Mouse (Mus musculus): Measurements from ENCODE around the gene Spats2l.

Gene Spats2l

GRCm38 (mm10) chr1:57824966-57825759 is 51.2 kb downstream of the Spats2l start:
- peak in 1 of 2 experiments; percentile 64 for DNase-seq (ENCODE audit: inconsistent age in 2 of 2, low spot score in 1 of 2)

DNA sequence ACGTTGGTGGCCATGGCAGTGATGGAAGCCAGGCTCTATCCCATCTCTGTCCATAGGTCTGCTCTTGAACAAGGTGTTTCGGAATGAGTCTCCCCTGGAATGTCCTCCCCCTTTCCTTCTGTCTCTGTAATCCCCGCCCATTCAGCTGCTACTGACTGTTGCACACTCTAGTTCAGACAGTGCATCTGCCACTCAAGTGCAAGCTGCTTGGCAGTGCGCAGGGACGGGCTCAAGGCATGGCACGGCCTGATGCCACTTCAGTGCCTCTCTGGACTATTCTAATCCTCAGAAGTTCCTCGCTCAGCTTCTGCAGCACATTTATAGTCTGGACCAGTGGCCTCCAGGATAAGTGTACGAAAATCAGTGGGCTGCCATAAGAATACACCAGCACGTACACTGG is 52.3 kb downstream of the Spats2l start:
- DNase-seq (ENCODE audit: inconsistent age in 2 of 2, low spot score in 1 of 2): no peak

GRCm38 (mm10) chr1:57833145-57833544 is 59.2 kb downstream of the Spats2l start:
- no peak for DNase-seq (ENCODE audit: inconsistent age in 2 of 2, low spot score in 1 of 2)

DNA sequence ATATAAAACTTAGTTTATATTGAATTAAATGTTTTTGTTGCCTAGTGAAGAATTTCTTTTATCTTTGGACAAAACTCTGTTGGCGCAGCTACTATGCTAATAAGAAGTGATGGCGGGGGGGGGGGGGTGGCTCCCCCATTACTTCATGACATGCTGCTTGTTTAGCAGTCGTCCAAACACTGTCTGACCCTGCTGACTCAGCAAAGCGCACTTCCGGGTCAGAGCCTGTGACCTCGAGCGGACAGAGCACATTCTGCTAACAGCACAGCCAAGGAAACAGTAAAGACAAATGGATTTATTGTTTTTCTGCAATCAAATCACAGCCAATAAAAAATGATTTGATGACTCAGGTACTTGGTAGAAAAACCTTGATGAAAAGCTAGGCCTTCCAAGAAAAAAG is 61.2 kb downstream of the Spats2l start:
- peak in 1 of 2 experiments; percentile 75 for DNase-seq (ENCODE audit: inconsistent age in 2 of 2, low spot score in 1 of 2)

GRCm38 (mm10) chr1:57836686-57837317 is 62.8 kb downstream of the Spats2l start:
- DNase-seq (ENCODE audit: inconsistent age in 2 of 2, low spot score in 1 of 2): no peak

- no peak for DNase-seq (ENCODE audit: inconsistent age in 2 of 2, low spot score in 1 of 2)
These were observed 65.9 kb downstream of the Spats2l start for GRCm38 (mm10) chr1:57839863-57840262.

DNA sequence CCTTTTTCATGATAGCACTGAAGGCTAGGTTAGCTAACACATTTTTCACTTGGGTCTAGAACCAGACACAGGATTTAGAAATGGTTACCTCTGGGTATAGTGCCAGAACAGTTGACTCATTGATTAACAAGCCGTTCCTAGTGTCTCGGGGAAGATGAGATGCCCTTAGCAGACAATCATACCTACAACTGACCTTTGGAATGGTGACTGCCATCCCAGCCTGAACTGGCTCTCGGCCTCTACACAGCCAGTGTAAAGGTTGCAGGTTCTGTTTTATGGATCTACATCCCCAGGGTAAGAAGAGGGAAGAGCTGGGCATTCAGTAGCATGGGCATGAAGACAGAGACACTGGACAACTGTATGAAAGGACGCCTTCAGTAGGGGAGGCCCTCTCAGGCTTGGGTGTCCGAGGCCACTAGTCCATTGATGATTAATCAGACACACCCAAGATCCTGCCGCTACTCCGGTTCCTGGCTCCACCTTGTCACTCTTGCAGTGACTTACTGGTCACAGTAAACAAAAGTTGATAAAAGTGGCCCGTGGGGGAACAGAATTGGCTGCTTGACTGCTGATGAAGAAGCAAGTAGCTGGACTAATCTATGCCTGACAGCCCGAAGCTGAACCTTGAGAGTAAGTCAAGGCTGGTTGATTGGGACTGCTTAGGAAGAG is 71.2 kb downstream of the Spats2l start:
- DNase-seq (ENCODE audit: inconsistent age in 2 of 2, low spot score in 1 of 2): no peak

DNA sequence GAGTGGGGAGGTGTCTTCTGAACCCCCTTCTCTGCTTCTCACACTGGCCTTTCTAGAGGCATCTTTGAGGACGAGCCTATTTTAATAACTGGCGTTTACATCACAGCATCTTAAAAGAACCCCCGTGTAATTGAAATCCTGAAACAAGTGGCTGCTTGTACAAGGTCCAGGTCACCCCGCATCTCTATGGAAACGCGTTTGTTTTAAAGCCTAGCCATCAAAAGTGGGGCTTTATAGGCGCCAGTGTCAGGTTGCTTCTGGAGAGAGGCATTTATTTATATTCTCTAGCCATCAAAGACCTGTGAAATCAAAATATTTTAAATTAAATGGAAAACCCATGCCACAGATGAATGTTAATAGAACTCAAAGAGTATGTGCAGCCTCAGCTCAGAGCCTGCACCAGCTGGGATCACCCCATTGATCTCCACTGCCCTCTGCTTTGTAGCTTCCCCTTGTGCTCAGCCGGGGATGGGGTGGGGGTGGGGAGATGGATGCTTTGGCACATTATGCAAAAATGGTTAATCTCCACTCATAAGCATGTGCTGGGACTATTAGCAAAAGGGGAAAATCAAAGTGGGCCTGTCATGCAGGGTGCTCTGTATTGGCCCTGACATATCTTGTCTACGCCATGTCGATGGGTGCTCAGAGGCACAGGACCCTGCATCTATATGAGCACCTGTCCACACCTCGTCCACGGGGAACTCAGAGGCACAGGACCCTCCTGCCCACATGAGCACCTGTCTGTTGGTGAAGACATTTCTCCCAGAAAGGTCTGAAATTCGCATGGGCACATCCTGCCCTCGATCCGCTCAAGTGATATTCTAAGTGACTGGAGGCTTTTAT is 73.1 kb downstream of the Spats2l start:
- DNase-seq (ENCODE audit: inconsistent age in 2 of 2, low spot score in 1 of 2): no peak

DNA sequence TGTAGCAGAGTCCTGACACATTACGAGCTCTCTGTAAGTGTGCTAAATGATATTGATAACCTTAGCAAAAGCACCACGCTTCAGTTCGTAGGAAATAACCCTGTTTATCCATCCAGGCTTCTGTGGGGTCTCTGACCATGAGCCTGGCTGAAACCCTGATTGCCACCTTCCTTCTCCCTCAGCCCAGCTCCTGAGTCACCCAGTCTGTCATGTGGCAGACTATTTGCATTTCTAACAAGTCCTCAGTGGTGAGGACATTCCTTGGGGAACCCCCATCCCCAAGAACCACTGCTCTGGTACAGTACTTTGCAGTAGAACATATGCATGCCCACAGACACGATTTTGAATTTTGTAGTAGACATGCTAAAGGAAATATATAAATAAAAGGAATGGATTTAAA is 75.1 kb downstream of the Spats2l start:
- no peak for DNase-seq (ENCODE audit: inconsistent age in 2 of 2, low spot score in 1 of 2)

DNA sequence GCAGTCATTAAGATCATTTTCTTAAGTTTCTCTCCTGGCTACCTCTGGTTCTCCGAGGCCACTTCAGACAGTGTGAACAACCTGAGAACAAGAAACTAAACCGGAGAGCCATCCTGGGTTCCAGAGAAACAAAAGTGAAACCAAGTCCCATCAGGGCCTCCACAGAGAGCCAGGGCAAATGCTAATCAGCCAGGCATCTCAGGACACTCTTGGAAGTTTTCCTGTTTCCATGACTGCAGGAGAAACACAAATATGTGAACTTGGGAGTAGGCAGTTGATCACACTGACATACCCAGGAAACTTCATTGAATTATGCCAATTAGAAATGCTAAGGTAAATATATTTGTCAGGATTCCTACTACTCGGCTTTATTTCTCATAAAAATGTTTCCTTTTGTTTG is 76.0 kb downstream of the Spats2l start:
- peak; percentile 22 to 61 for DNase-seq (ENCODE audit: inconsistent age in 2 of 2, low spot score in 1 of 2)

DNA sequence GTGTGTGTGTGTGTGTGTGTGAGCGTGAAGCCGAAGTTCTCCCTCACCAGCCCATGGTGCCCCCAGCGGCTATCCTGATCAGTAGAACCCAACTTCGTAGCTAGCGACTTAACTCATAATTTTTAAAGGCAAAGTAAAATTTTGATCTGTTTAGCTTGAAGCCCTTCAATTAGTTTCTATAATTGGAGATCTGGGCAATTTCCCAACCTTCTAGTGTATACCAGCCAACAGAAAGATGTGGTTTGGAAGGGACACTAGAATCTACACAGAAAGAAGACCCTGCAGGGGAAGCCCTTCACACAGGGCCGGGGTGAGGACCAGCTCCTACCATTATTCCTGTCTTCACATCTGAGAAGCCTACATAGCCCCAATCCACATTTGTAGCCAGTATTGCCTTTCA is 77.9 kb downstream of the Spats2l start:
- no peak for DNase-seq (ENCODE audit: inconsistent age in 2 of 2, low spot score in 1 of 2)

- DNase-seq (ENCODE audit: inconsistent age in 2 of 2, low spot score in 1 of 2): peak; percentile 8 to 58
These were observed 78.8 kb downstream of the Spats2l start for GRCm38 (mm10) chr1:57852562-57853271.

- DNase-seq (ENCODE audit: inconsistent age in 2 of 2, low spot score in 1 of 2): no peak
These were observed 83.8 kb downstream of the Spats2l start for GRCm38 (mm10) chr1:57857799-57858198.

GRCm38 (mm10) chr1:57862024-57862423 is 88.1 kb downstream of the Spats2l start:
- no peak for DNase-seq (ENCODE audit: inconsistent age in 2 of 2, low spot score in 1 of 2)

DNA sequence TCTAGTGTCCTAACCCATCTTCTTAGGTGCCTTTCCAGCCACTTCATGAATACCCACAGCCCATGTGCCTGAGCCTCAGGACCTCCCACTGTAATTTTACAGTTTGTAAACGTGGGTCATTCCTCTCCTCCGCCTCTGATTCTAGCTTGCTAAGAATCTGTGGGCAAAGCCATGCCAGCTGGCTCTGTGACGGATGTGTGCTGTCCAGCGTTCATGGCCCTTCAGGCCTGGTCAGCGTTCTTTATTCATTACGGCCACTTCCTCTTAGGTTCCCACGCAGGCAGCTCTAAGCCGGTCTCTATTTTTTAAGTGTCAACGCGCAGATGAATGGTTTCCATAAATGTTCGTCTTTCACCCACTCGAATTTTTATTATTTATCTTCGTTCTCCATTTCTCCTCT is 94.7 kb downstream of the Spats2l start:
- no peak for DNase-seq (ENCODE audit: inconsistent age in 2 of 2, low spot score in 1 of 2)

DNA sequence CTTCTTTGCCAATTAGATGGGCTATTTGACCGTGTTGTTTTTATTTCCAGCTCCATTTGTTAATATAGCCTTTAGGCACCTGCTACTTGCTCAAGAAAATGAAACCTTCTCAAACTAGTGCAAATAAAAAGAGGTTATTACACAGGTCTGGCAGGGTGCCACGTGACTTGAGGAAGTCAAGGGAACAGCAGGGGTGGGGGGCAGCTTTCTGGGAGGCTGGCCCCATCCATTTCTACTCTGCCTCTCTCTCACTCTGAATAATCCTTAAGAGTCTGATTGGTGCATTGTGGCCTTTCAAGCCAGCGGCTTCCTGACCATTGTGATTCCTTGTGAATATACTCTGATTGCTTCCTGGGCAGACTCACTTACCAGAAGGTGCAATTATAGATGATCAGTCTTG is 98.0 kb downstream of the Spats2l start:
- DNase-seq (ENCODE audit: inconsistent age in 2 of 2, low spot score in 1 of 2): no peak

- DNase-seq (ENCODE audit: inconsistent age in 2 of 2, low spot score in 1 of 2): no peak
These were observed 100.0 kb downstream of the Spats2l start for GRCm38 (mm10) chr1:57873996-57874395.

DNA sequence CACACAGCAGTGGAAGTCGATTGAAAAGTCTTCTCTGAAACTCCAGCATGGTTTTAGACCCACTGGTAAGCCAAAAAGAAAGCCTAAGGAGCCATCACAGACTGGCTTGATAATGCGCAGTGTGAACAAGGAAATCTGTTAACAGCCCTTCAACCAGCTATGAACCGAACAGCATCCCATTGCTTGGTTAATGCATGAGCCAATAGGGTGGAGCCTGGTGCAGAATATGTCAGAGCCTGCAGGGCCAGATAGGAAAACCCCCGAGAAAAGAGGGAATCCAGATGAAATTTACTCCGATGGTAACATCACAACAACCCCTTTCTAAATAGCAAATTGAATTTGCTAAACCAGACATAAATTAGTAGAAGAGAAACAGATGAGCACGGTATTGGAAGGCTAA is 101.1 kb downstream of the Spats2l start:
- DNase-seq (ENCODE audit: inconsistent age in 2 of 2, low spot score in 1 of 2): no peak

DNA sequence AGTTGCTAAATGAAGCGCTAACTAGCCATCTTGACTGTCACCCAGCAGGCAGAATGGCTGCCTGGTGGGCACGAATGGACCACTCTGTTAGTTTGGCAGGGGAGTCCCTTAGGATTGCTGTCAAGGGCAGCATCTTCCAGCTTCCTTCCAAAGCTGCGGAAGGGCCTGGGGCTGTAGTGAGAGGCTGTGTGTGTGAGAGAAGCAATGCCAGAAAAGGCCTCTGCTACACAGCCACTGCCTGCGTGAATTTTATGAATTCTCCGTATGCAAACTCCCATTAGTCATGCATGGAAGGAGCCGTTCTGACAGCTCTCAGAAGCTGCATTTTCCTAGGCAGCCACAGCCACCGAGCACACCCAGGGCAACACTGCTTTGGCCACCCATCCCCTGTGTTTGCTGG is 101.5 kb downstream of the Spats2l start:
- no peak for DNase-seq (ENCODE audit: inconsistent age in 2 of 2, low spot score in 1 of 2)

DNA sequence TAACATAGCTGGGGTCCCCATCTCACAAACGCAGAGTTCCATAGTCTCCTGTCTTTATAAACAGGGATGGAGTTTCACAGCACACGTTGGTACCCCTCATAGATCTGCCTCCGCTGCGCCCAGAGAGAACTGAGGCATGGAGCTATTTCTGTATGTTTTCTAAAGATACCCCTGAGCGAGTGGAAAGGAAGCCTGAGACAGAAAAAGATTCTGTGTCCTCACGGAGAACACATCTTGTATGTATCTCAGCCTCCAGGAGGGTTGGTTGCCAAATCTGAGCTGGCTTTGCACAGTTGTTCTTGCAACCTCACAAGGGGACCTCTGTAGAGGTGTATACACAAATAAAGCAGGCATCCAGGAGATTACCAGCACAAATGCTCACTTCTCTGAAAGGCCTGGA is 105.0 kb downstream of the Spats2l start:
- DNase-seq (ENCODE audit: inconsistent age in 2 of 2, low spot score in 1 of 2): no peak

GRCm38 (mm10) chr1:57884867-57885266 is 110.9 kb downstream of the Spats2l start:
- no peak for DNase-seq (ENCODE audit: inconsistent age in 2 of 2, low spot score in 1 of 2)
